Mouse (Mus musculus): ENCODE data around the gene Ankrd37. TPM values are rescaled to one million over a fixed set of nuclear protein-coding genes. Genes with fewer than 3 reads are reported as not detected.

The Ankrd37 gene
- total and polyA plus RNA-seq, 3 experiments, result 15.5 to 30.8 TPM; not detected in 1

GRCm38 (mm10) chr8:45970894-45971293, 34.6 kb downstream of the Ankrd37 start:
- Histone ChIP-seq H3K4me1 (ENCODE audit: control insufficient read depth in 1 of 2, insufficient read depth in 2 of 2, low read length in 2 of 2) (no peaks in the 10 kb centered on the region), H3K9ac (ENCODE audit: control insufficient read depth, low read depth, low read length, poor library complexity, severe bottlenecking) (no peak overlapping the region), H3K79me2 (ENCODE audit: control insufficient read depth, insufficient read depth, low read length, poor library complexity) (peaks cover under 1% of the 10 kb centered on the region; the same call in 1 of the 2 replicates), H3K36me3 (ENCODE audit: control insufficient read depth in 1 of 2, insufficient read depth in 2 of 2, low read length in 2 of 2) (peaks cover 0 to 5% of the 10 kb centered on the region in 2 experiments; a peak in 1 of 4 replicates), H3K9me3 (replicated peaks; ENCODE audit: insufficient read depth, low read length) (no peaks in the 10 kb centered on the region), H3K4me3 (ENCODE audit: control insufficient read depth in 1 of 2, insufficient read depth in 1 of 2, low read depth in 2 of 2, low read length in 2 of 2) (no peak overlapping the region), H3K27me3 (ENCODE audit: control insufficient read depth in 1 of 2, insufficient read depth in 2 of 2, low read length in 2 of 2) (no peaks in the 10 kb centered on the region), H3K27ac (ENCODE audit: control insufficient read depth, low read depth, low read length) (no peak overlapping the region)
- TF ChIP-seq MYC (IDR thresholded peaks at IDR 0.05; ENCODE audit: low read depth, low read length) (no peak), CHD1 (IDR thresholded peaks at IDR 0.05; ENCODE audit: low read depth, low read length) (no peak), CTCF (IDR thresholded peaks at IDR 0.05 in 2 of 3, conservative IDR thresholded peaks at IDR 0.05 in 1 of 3; ENCODE audit: control insufficient read depth in 1 of 3, insufficient read depth in 1 of 3, low read depth in 2 of 3, low read length in 3 of 3, poor library complexity in 1 of 3, severe bottlenecking in 1 of 3) (peak; percentile 20 to 50 (median 21); a peak in 5 of 6 replicates), CHD2 (IDR thresholded peaks at IDR 0.05; ENCODE audit: low read length) (no peak), ETS1 (IDR thresholded peaks at IDR 0.05; ENCODE audit: low read depth, low read length) (no peak), JUND (IDR thresholded peaks at IDR 0.05; ENCODE audit: low read depth, low read length) (no peak), MYB (IDR thresholded peaks at IDR 0.05; ENCODE audit: low read depth, low read length) (no peak), USF1 (IDR thresholded peaks at IDR 0.05; ENCODE audit: low read depth, low read length) (no peak)
- DNase-seq (ENCODE audit: low read depth, low spot score), result no peak

GRCm38 (mm10) chr8:45950622-45951021, 54.9 kb downstream of the Ankrd37 start:
- no peak for TF ChIP-seq MYB (IDR thresholded peaks at IDR 0.05; ENCODE audit: low read depth, low read length)
- TF ChIP-seq RCOR1 (IDR thresholded peaks at IDR 0.05; ENCODE audit: low read depth, low read length), result no peak
- no peak for TF ChIP-seq MAX (IDR thresholded peaks at IDR 0.05; ENCODE audit: low read length)
- no peak for TF ChIP-seq ZKSCAN1 (IDR thresholded peaks at IDR 0.05; ENCODE audit: low read depth, low read length)
- TF ChIP-seq NELFE (IDR thresholded peaks at IDR 0.05; ENCODE audit: low read depth, low read length), result no peak
- TF ChIP-seq JUND (IDR thresholded peaks at IDR 0.05; ENCODE audit: low read depth, low read length), result no peak
- no peak for TF ChIP-seq MEF2A (IDR thresholded peaks at IDR 0.05; ENCODE audit: extremely low read depth, insufficient replicate concordance, low read depth, low read length, poor library complexity, severe bottlenecking)
- TF ChIP-seq POLR2AphosphoS2 (IDR thresholded peaks at IDR 0.05; ENCODE audit: low read length), result no peak
- TF ChIP-seq SIN3A (IDR thresholded peaks at IDR 0.05; ENCODE audit: low read length), result no peak
- no peak for TF ChIP-seq HCFC1 (IDR thresholded peaks at IDR 0.05; ENCODE audit: low read depth, low read length)
- no peak for TF ChIP-seq RAD21 (IDR thresholded peaks at IDR 0.05; ENCODE audit: low read depth, low read length)
- no peak for TF ChIP-seq ETS1 (IDR thresholded peaks at IDR 0.05; ENCODE audit: low read depth, low read length)
- TF ChIP-seq KAT2A (conservative IDR thresholded peaks at IDR 0.05; ENCODE audit: low read depth, low read length), result no peak
- DNase-seq (ENCODE audit: low read depth, low spot score), result no peak
- H3K27me3 ChIP-seq (ENCODE audit: control insufficient read depth in 1 of 2, insufficient read depth in 2 of 2, low read length in 2 of 2), result no peaks in the 10 kb centered on the region; a peak in 1 of 4 replicates
- no peak overlapping the region for H3K9ac ChIP-seq (ENCODE audit: control insufficient read depth, low read depth, low read length, poor library complexity, severe bottlenecking)
- H3K9me3 ChIP-seq (replicated peaks; ENCODE audit: insufficient read depth, low read length), result no peaks in the 10 kb centered on the region
- no peak overlapping the region for H3K27ac ChIP-seq (ENCODE audit: control insufficient read depth, low read depth, low read length)
- H3K79me2 ChIP-seq (ENCODE audit: control insufficient read depth, insufficient read depth, low read length, poor library complexity), result no peaks in the 10 kb centered on the region
- H3K36me3 ChIP-seq (ENCODE audit: control insufficient read depth in 1 of 2, insufficient read depth in 2 of 2, low read length in 2 of 2), result no peaks in the 10 kb centered on the region
- no peak overlapping the region for H3K4me3 ChIP-seq (ENCODE audit: control insufficient read depth in 1 of 2, insufficient read depth in 1 of 2, low read depth in 2 of 2, low read length in 2 of 2)
- no peaks in the 10 kb centered on the region for H3K4me1 ChIP-seq (ENCODE audit: control insufficient read depth in 1 of 2, insufficient read depth in 2 of 2, low read length in 2 of 2)

Other genes with a start within 250 kb of the Ankrd37 start
- gene Pdlim3, start 120.2 kb downstream of the Ankrd37 start, total RNA-seq (2012; rRNA removed), result not detected in 2 replicates
- not detected for gene Pdlim3, start 120.2 kb downstream of the Ankrd37 start, polyA plus RNA-seq (2012; ENCODE audit: insufficient read depth in 1 of 2, insufficient read length in 2 of 2, low read depth in 1 of 2, low replicate concordance in 2 of 2, missing spikeins in 1 of 2)
- gene Ccdc110, start 71.1 kb downstream of the Ankrd37 start, total RNA-seq (2012; rRNA removed), result not detected in 2 replicates
- not detected for gene Ccdc110, start 71.1 kb downstream of the Ankrd37 start, polyA plus RNA-seq (2012; ENCODE audit: insufficient read depth in 1 of 2, insufficient read length in 2 of 2, low read depth in 1 of 2, low replicate concordance in 2 of 2, missing spikeins in 1 of 2)
- gene 1700029J07Rik, start 30.5 kb downstream of the Ankrd37 start, total RNA-seq (2012; rRNA removed), result 0.65 and 0.81 TPM in 2 replicates
- gene 1700029J07Rik, start 30.5 kb downstream of the Ankrd37 start, polyA plus RNA-seq (2012; ENCODE audit: insufficient read depth in 1 of 2, insufficient read length in 2 of 2, low read depth in 1 of 2, low replicate concordance in 2 of 2, missing spikeins in 1 of 2), result 1 to 10 TPM in 1 of 2 experiments, not detected in 1; 1.5 TPM
- gene Ufsp2, start 30.2 kb downstream of the Ankrd37 start, total RNA-seq (2012; rRNA removed), result 45.0 and 61.7 TPM in 2 replicates
- 10 to 100 TPM in 1 of 2 experiments, not detected in 1; 58.9 TPM for gene Ufsp2, start 30.2 kb downstream of the Ankrd37 start, polyA plus RNA-seq (2012; ENCODE audit: insufficient read depth in 1 of 2, insufficient read length in 2 of 2, low read depth in 1 of 2, low replicate concordance in 2 of 2, missing spikeins in 1 of 2)
- gene Lrp2bp, start 6.4 kb downstream of the Ankrd37 start, total RNA-seq (2012; rRNA removed), result 0.16 TPM in 1 of 2 replicates, not detected in the other
- under 1 TPM in 1 of 2 experiments, not detected in 1; 0.40 TPM for gene Lrp2bp, start 6.4 kb downstream of the Ankrd37 start, polyA plus RNA-seq (2012; ENCODE audit: insufficient read depth in 1 of 2, insufficient read length in 2 of 2, low read depth in 1 of 2, low replicate concordance in 2 of 2, missing spikeins in 1 of 2)
- 8.5 TPM in 2 replicates for gene Cfap97, start 146.1 kb upstream of the Ankrd37 start, total RNA-seq (2012; rRNA removed)
- 1 to 10 TPM in 1 of 2 experiments, not detected in 1; 9.3 TPM for gene Cfap97, start 146.1 kb upstream of the Ankrd37 start, polyA plus RNA-seq (2012; ENCODE audit: insufficient read depth in 1 of 2, insufficient read length in 2 of 2, low read depth in 1 of 2, low replicate concordance in 2 of 2, missing spikeins in 1 of 2)
- 20.0 and 25.1 TPM in 2 replicates for gene Snx25, start 146.5 kb upstream of the Ankrd37 start, total RNA-seq (2012; rRNA removed)
- 10 to 100 TPM in 1 of 2 experiments, not detected in 1; 23.1 TPM for gene Snx25, start 146.5 kb upstream of the Ankrd37 start, polyA plus RNA-seq (2012; ENCODE audit: insufficient read depth in 1 of 2, insufficient read length in 2 of 2, low read depth in 1 of 2, low replicate concordance in 2 of 2, missing spikeins in 1 of 2)
- 311 and 342 TPM in 2 replicates for gene Slc25a4, start 205.6 kb upstream of the Ankrd37 start, total RNA-seq (2012; rRNA removed)
- gene Slc25a4, start 205.6 kb upstream of the Ankrd37 start, polyA plus RNA-seq (2012; ENCODE audit: insufficient read depth in 1 of 2, insufficient read length in 2 of 2, low read depth in 1 of 2, low replicate concordance in 2 of 2, missing spikeins in 1 of 2), result 100 to 1,000 TPM; 188 to 471 TPM

Measured in MEL (cell line).